ENCODE assay signal across 1 mouse cellular context in the genomic region with DNA sequence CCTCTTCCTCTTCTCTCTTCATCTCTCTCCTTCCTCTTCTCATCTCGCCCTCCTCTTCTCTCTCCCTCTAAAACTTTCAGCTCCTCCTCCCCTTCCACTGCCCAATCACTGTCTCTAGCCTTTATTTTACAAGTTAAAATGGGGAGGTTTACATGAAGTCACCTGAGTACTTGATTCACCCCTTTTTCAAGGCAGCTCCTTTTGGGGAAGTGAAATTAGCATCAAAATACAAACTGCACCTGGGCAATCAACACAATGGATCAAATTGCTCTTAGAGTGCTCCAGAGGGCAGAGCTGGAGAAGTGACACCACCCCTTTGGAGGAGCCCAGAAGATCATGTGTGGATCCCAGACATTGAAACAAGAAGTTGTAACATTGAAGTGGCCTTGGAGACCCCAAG. TPM values are rescaled to one million over a fixed set of nuclear protein-coding genes. Genes with fewer than 3 reads are reported as not detected.
"Had no signal": no experiment of that assay in that cellular context is flagged by ENCODE, and none has a peak within 500 bp of the region (broad histone marks: within the 10 kb centered on the region; RNA-seq: fewer than 3 reads in every experiment).

No protein-coding gene starts in this region.

RNA-seq across cellular contexts. Expression of a gene that starts 4.3 kb away (rescaled TPM):
- polyA plus RNA-seq: inflammation-experienced regulatory T-cells, adult 6 months had no signal
